Mouse (Mus musculus) neural tube, postnatal 0 days (tissue): ENCODE data around the gene Vmn2r9. TPM values are rescaled to one million over a fixed set of nuclear protein-coding genes. Genes with fewer than 3 reads are reported as not detected.

Experiments used
- polyA plus RNA-seq: library from polyadenylated mRNA; unstranded; fragments of >200 nt; fragmentation: Nextera tagmentation; extraction: Ambion mirVana; gene quantifications from 2 replicates; pipeline ENCODE4 v1.2.1, GENCODE M21; 2015

The Vmn2r9 gene
- not detected in 2 replicates for polyA plus RNA-seq

GRCm38 (mm10) chr5:108852501-108852900 is at the start of gene Vmn2r9:
Gene Vmn2r9 (minus strand): TSS chr5:108852601.

GRCm38 (mm10) chr5:108808750-108809149 is 43.7 kb downstream of the Vmn2r9 start, which contains the start of gene Vmn2r8:
Gene Vmn2r8 (minus strand): TSS chr5:108808850.

DNA sequence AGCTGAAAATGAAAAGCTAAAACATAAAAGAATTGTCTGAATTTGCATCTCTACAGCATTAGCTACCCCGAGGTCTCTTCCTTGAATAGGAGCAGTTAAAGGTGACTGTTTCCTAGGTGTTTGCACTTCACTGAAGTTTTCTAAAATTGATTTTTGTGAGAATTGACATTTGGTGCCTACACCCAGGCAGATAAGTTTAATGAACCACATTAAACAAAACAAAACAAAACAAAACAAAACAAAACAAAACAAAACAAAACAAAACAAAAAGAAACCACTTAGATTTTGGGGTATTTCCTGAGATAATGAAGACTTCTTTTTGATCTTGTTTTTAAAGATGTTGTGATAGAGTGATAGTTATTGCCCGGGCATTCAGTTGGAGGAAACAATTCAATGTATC is 57.1 kb downstream of the Vmn2r9 start, which contains the start of gene Tmed11:
Tmed11 (minus strand) TSS at position 101 of the 400 bp plus-strand sequence.

Other genes starting within 250 kb of the Vmn2r9 start
- gene Gak, start 222.8 kb downstream of the Vmn2r9 start, polyA plus RNA-seq, result 35.2 and 41.6 TPM in 2 replicates
- gene Tmem175, start 222.8 kb downstream of the Vmn2r9 start, polyA plus RNA-seq, result 36.6 and 37.7 TPM in 2 replicates
- 9.2 and 10.1 TPM in 2 replicates for gene Idua, start 192.3 kb downstream of the Vmn2r9 start, polyA plus RNA-seq
- gene Dgkq, start 182.9 kb downstream of the Vmn2r9 start, polyA plus RNA-seq, result 19.9 and 26.2 TPM in 2 replicates
- gene Slc26a1, start 177.0 kb downstream of the Vmn2r9 start, polyA plus RNA-seq, result 3.3 and 3.5 TPM in 2 replicates
- 19.9 and 23.5 TPM in 2 replicates for gene Fgfrl1, start 160.2 kb downstream of the Vmn2r9 start, polyA plus RNA-seq
- gene Rnf212, start 77.6 kb downstream of the Vmn2r9 start, polyA plus RNA-seq, result 0.26 TPM in 1 of 2 replicates, not detected in the other
- gene Tmed11, start 57.2 kb downstream of the Vmn2r9 start, polyA plus RNA-seq, result not detected in 2 replicates
- not detected in 2 replicates for gene Vmn2r8, start 43.8 kb downstream of the Vmn2r9 start, polyA plus RNA-seq
- not detected in 2 replicates for gene Vmn2r10, start 153.9 kb upstream of the Vmn2r9 start, polyA plus RNA-seq
- not detected in 2 replicates for gene Vmn2r11, start 207.0 kb upstream of the Vmn2r9 start, polyA plus RNA-seq
- gene Vmn2r12, start 245.3 kb upstream of the Vmn2r9 start, polyA plus RNA-seq, result not detected in 2 replicates